Mouse (Mus musculus): ENCODE data around the gene Bcl7a. TPM values are rescaled to one million over a fixed set of nuclear protein-coding genes. Genes with fewer than 3 reads are reported as not detected.

Bcl7a gene
- polyA plus RNA-seq, 1 experiment from 2014 or later: 15.5 TPM

GRCm38 (mm10) chr5:123362911-123363310, 19.3 kb downstream of the Bcl7a start:
- Histone ChIP-seq H3K27ac (ENCODE audit: low read length) (no peak overlapping the region), H3K36me3 (ENCODE audit: control insufficient read depth, insufficient read depth) (peaks cover 41% of the 10 kb centered on the region)

GRCm38 (mm10) chr5:123364302-123364971, 20.8 kb downstream of the Bcl7a start:
- ATAC-seq (replicated peaks; ENCODE audit: extremely low read depth, insufficient read depth, low FRiP score): peak; percentile 86
- Histone ChIP-seq H3K9ac (ENCODE audit: low read length) (peak overlapping the region; percentile 60), H3K9me3 (replicated peaks; ENCODE audit: control insufficient read depth, low read length) (no peaks in the 10 kb centered on the region), H3K27ac (ENCODE audit: low read length) (peak overlapping the region; percentile 95), H3K4me3 (ENCODE audit: low read length) (no peak overlapping the region), H3K4me1 (ENCODE audit: control insufficient read depth, insufficient read depth, low read length) (peaks cover 17% of the 10 kb centered on the region), H3K4me2 (ENCODE audit: low read depth, low read length) (no peak overlapping the region; the same call in 1 of the 2 replicates), H3K36me3 (ENCODE audit: control insufficient read depth, insufficient read depth) (peaks cover 36% of the 10 kb centered on the region), H3K27me3 (ENCODE audit: control insufficient read depth, insufficient read depth, low read length) (no peaks in the 10 kb centered on the region)
- 44% methylated on average over 11 of the region's 11 CpGs for WGBS

More at GRCm38 (mm10) chr5:123362911-123363310, 19.3 kb downstream of the Bcl7a start:
- Histone ChIP-seq H3K9me3 (replicated peaks; ENCODE audit: control insufficient read depth, low read length) (no peaks in the 10 kb centered on the region), H3K9ac (ENCODE audit: low read length) (no peak overlapping the region), H3K4me3 (ENCODE audit: low read length) (no peak overlapping the region), H3K4me1 (ENCODE audit: control insufficient read depth, insufficient read depth, low read length) (peaks cover 17% of the 10 kb centered on the region), H3K27me3 (ENCODE audit: control insufficient read depth, insufficient read depth, low read length) (no peaks in the 10 kb centered on the region), H3K4me2 (ENCODE audit: low read depth, low read length) (no peak overlapping the region)
- ATAC-seq (replicated peaks; ENCODE audit: extremely low read depth, insufficient read depth, low FRiP score): no peak
- WGBS: 73% methylated on average over 4 of the region's 4 CpGs

- WGBS: 76% methylated on average over 13 of the region's 13 CpGs
- H3K36me3 ChIP-seq (ENCODE audit: control insufficient read depth, insufficient read depth): peaks cover 49% of the 10 kb centered on the region
- no peak overlapping the region for H3K4me2 ChIP-seq (ENCODE audit: low read depth, low read length)
- no peak overlapping the region for H3K4me3 ChIP-seq (ENCODE audit: low read length)
- no peak for ATAC-seq (replicated peaks; ENCODE audit: extremely low read depth, insufficient read depth, low FRiP score)
- H3K9ac ChIP-seq (ENCODE audit: low read length): no peak overlapping the region
- H3K4me1 ChIP-seq (ENCODE audit: control insufficient read depth, insufficient read depth, low read length): peaks cover 11% of the 10 kb centered on the region
- no peaks in the 10 kb centered on the region for H3K27me3 ChIP-seq (ENCODE audit: control insufficient read depth, insufficient read depth, low read length)
- no peak overlapping the region for H3K27ac ChIP-seq (ENCODE audit: low read length)
- H3K9me3 ChIP-seq (replicated peaks; ENCODE audit: control insufficient read depth, low read length): no peaks in the 10 kb centered on the region
Measured at GRCm38 (mm10) chr5:123368869-123369488, 25.3 kb downstream of the Bcl7a start.

- Histone ChIP-seq H3K36me3 (ENCODE audit: control insufficient read depth, insufficient read depth) (peaks cover 49% of the 10 kb centered on the region), H3K9me3 (replicated peaks; ENCODE audit: control insufficient read depth, low read length) (no peaks in the 10 kb centered on the region), H3K4me2 (ENCODE audit: low read depth, low read length) (no peak overlapping the region), H3K4me1 (ENCODE audit: control insufficient read depth, insufficient read depth, low read length) (peaks cover 2% of the 10 kb centered on the region), H3K4me3 (ENCODE audit: low read length) (no peak overlapping the region), H3K27me3 (ENCODE audit: control insufficient read depth, insufficient read depth, low read length) (no peaks in the 10 kb centered on the region), H3K27ac (ENCODE audit: low read length) (no peak overlapping the region), H3K9ac (ENCODE audit: low read length) (no peak overlapping the region)
- 91% methylated on average over 5 of the region's 5 CpGs for WGBS
- ATAC-seq (replicated peaks; ENCODE audit: extremely low read depth, insufficient read depth, low FRiP score): no peak
Measured at GRCm38 (mm10) chr5:123370049-123370448, 26.4 kb downstream of the Bcl7a start.

- Histone ChIP-seq H3K4me2 (ENCODE audit: low read depth, low read length) (no peak overlapping the region), H3K9me3 (replicated peaks; ENCODE audit: control insufficient read depth, low read length) (no peaks in the 10 kb centered on the region), H3K27me3 (ENCODE audit: control insufficient read depth, insufficient read depth, low read length) (no peaks in the 10 kb centered on the region), H3K27ac (ENCODE audit: low read length) (no peak overlapping the region), H3K4me1 (ENCODE audit: control insufficient read depth, insufficient read depth, low read length) (peaks cover 15% of the 10 kb centered on the region), H3K36me3 (ENCODE audit: control insufficient read depth, insufficient read depth) (peaks cover 26% of the 10 kb centered on the region), H3K4me3 (ENCODE audit: low read length) (no peak overlapping the region), H3K9ac (ENCODE audit: low read length) (no peak overlapping the region)
- ATAC-seq (replicated peaks; ENCODE audit: extremely low read depth, insufficient read depth, low FRiP score): no peak
- WGBS: 90% methylated on average over 10 of the region's 10 CpGs
Measured at GRCm38 (mm10) chr5:123375262-123375661, 31.6 kb downstream of the Bcl7a start.

GRCm38 (mm10) chr5:123375793-123376452, 32.3 kb downstream of the Bcl7a start:
- Histone ChIP-seq H3K4me1 (ENCODE audit: control insufficient read depth, insufficient read depth, low read length) (peaks cover 15% of the 10 kb centered on the region), H3K36me3 (ENCODE audit: control insufficient read depth, insufficient read depth) (peaks cover 19% of the 10 kb centered on the region), H3K27ac (ENCODE audit: low read length) (no peak overlapping the region), H3K9me3 (replicated peaks; ENCODE audit: control insufficient read depth, low read length) (no peaks in the 10 kb centered on the region), H3K4me2 (ENCODE audit: low read depth, low read length) (no peak overlapping the region), H3K27me3 (ENCODE audit: control insufficient read depth, insufficient read depth, low read length) (no peaks in the 10 kb centered on the region), H3K4me3 (ENCODE audit: low read length) (no peak overlapping the region), H3K9ac (ENCODE audit: low read length) (no peak overlapping the region)
- WGBS: 88% methylated on average over 6 of the region's 6 CpGs
- no peak for ATAC-seq (replicated peaks; ENCODE audit: extremely low read depth, insufficient read depth, low FRiP score)

GRCm38 (mm10) chr5:123376569-123376968, 32.9 kb downstream of the Bcl7a start:
- Histone ChIP-seq H3K9me3 (replicated peaks; ENCODE audit: control insufficient read depth, low read length) (no peaks in the 10 kb centered on the region), H3K9ac (ENCODE audit: low read length) (no peak overlapping the region), H3K4me2 (ENCODE audit: low read depth, low read length) (peak overlapping the region; percentile 15; the same call in 1 of the 2 replicates), H3K27me3 (ENCODE audit: control insufficient read depth, insufficient read depth, low read length) (no peaks in the 10 kb centered on the region), H3K4me3 (ENCODE audit: low read length) (no peak overlapping the region), H3K27ac (ENCODE audit: low read length) (peak overlapping the region; percentile 5; the same call in 1 of the 2 replicates), H3K36me3 (ENCODE audit: control insufficient read depth, insufficient read depth) (peaks cover 13% of the 10 kb centered on the region), H3K4me1 (ENCODE audit: control insufficient read depth, insufficient read depth, low read length) (peaks cover 15% of the 10 kb centered on the region)
- WGBS: 23% methylated on average over 10 of the region's 10 CpGs
- ATAC-seq (replicated peaks; ENCODE audit: extremely low read depth, insufficient read depth, low FRiP score): peak; percentile 39; the same call in 1 of the 2 replicates

GRCm38 (mm10) chr5:123377120-123377955, 33.7 kb downstream of the Bcl7a start:
- H3K27me3 ChIP-seq (ENCODE audit: control insufficient read depth, insufficient read depth, low read length): no peaks in the 10 kb centered on the region
- no peak overlapping the region for H3K9ac ChIP-seq (ENCODE audit: low read length)
- H3K4me3 ChIP-seq (ENCODE audit: low read length): no peak overlapping the region
- H3K9me3 ChIP-seq (replicated peaks; ENCODE audit: control insufficient read depth, low read length): no peaks in the 10 kb centered on the region
- peak; percentile 56 for ATAC-seq (replicated peaks; ENCODE audit: extremely low read depth, insufficient read depth, low FRiP score)
- peak overlapping the region; percentile 15; the same call in 1 of the 2 replicates for H3K4me2 ChIP-seq (ENCODE audit: low read depth, low read length)
- 49% methylated on average over 15 of the region's 15 CpGs for WGBS
- H3K4me1 ChIP-seq (ENCODE audit: control insufficient read depth, insufficient read depth, low read length): peaks cover 19% of the 10 kb centered on the region
- peak overlapping the region; percentile 36; the same call in 1 of the 2 replicates for H3K27ac ChIP-seq (ENCODE audit: low read length)
- peaks cover 6% of the 10 kb centered on the region for H3K36me3 ChIP-seq (ENCODE audit: control insufficient read depth, insufficient read depth)
